Mouse (Mus musculus) liver, embryonic 16.5 days (tissue): Measurements from ENCODE around the gene Cr2. TPM values are rescaled to one million over a fixed set of nuclear protein-coding genes. Genes with fewer than 3 reads are reported as not detected.
"Not testable (repeated sequence)": the region's sequence is repeated elsewhere in the genome, so short reads cannot be mapped to it uniquely, and the experiment has no call there.

Experiments used
- ATAC-seq: fragments of 200-750 bp; cut with Nextera tagmentation; 2 replicates; pipeline ENCODE4 v1.8.0; 2017; ENCODE audit warnings: low read depth, mild to moderate bottlenecking, moderate number of reproducible peaks, moderate library complexity
- H3K27ac ChIP-seq: fragments of 300-500 bp; sonication (generic); 2 replicates; pipeline ENCODE4 v1.5.1; 2014; ENCODE audit warnings: mild to moderate bottlenecking, low read length
- H3K27me3 ChIP-seq: fragments of 300-500 bp; sonication (generic); 2 replicates; pipeline ENCODE4 v1.6.1; 2014; ENCODE audit warnings: low read depth, low read length, mixed read lengths; ENCODE audit not compliant: control insufficient read depth, insufficient read depth
- H3K36me3 ChIP-seq: fragments of 300-500 bp; sonication (generic); 2 replicates; pipeline ENCODE4 v1.6.1; 2014; ENCODE audit warnings: mild to moderate bottlenecking; ENCODE audit not compliant: control insufficient read depth, insufficient read depth
- H3K4me1 ChIP-seq: fragments of 300-500 bp; sonication (generic); 2 replicates; pipeline ENCODE4 v1.6.1; 2014; ENCODE audit warnings: low read depth, low read length, mixed read lengths; ENCODE audit not compliant: control insufficient read depth
- H3K4me2 ChIP-seq: fragments of 300-500 bp; sonication (generic); 2 replicates; pipeline ENCODE4 v1.6.1; 2014; ENCODE audit warnings: low read depth, low read length, mixed read lengths
- H3K4me3 ChIP-seq: fragments of 300-500 bp; sonication (generic); 2 replicates; pipeline ENCODE4 v1.5.1; 2014; ENCODE audit warnings: low read depth, mild to moderate bottlenecking, low read length
- H3K9ac ChIP-seq: fragments of 300-500 bp; sonication (generic); 2 replicates; pipeline ENCODE4 v1.6.1; 2014; ENCODE audit warnings: low read depth, low read length
- H3K9me3 ChIP-seq: fragments of 300-500 bp; sonication (generic); replicated peaks from 2 replicates; pipeline ENCODE4 v1.6.1; 2016; ENCODE audit warnings: low read length; ENCODE audit not compliant: control insufficient read depth
- WGBS: fragments of 180-500 bp; shearing (Covaris S2); extraction: QIAGEN DNeasy Blood & Tissue Kit; methylation state at CpG from one replicate; pipeline ENCODE4 v1.1.7; 2014; ENCODE audit not compliant: insufficient replicate concordance; 5-methylcytosine and 5-hydroxymethylcytosine counted together
- polyA plus RNA-seq: library from polyadenylated mRNA; unstranded; fragments of >200 nt; fragmentation: Nextera tagmentation; extraction: Ambion mirVana; gene quantifications from 2 replicates; pipeline ENCODE4 v1.2.1, GENCODE M21; 2015

Gene Cr2
- 0.11 and 0.13 TPM in 2 replicates for polyA plus RNA-seq

DNA sequence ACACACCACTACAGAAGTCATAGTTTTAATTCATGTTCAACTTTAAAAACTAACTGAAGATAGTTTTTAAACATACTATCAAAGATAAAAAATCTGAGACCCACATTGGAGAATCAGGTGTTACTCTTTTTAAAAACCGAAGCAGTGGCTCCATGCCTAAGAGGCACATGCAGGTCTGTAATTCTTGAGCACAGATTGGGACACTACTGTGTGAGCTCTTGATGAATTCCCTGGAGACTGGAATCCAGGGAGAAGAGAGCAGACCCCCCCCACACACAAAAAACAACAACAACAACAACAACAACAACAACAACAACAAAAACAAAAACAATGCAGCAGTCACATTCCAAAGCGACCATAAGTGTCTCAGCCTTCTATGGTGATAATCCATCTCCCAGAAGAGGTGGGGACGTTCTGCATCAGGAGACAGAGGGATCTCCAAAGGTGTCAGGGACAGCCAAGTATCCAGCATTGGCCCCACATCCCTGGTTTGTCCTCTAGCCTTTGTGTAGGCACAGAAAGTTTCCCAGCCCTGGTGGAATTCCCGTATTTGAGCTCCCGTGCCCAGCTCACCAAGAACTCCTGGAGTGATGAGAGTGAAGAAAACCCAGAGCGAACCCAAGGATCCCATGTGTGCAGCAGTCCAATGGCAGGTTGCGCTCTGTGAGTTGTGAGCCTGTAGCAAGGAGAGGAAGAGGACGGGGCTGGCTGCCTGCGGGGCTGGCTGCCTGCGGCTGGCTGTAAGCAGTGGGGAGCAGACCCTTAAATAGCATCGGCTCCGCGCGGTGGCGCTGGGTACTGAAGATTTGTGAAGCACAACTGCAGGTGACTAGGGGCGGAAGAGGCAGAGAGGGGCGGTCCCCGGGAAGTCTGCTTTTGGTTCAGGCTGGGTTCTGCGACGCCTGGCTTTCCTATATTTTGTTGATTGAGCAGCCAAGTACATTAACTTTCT is at the start of gene Cr2:
Gene Cr2, minus strand, starts transcription at position 737 of the 952 bp plus-strand sequence.
- Histone ChIP-seq H3K36me3 (no peaks in the 10 kb centered on the region), H3K4me3 (no peak within 1 kb of the TSS), H3K27ac (no peak within 1 kb of the TSS), H3K9me3 (no peaks in the 10 kb centered on the region), H3K4me1 (no peaks in the 10 kb centered on the region), H3K27me3 (no peaks in the 10 kb centered on the region), H3K9ac (no peak within 1 kb of the TSS), H3K4me2 (peak within 1 kb of the TSS; percentile 35)
- 7% methylated on average over 20 of the region's 20 CpGs for WGBS
- peak; percentile 64 for ATAC-seq

DNA sequence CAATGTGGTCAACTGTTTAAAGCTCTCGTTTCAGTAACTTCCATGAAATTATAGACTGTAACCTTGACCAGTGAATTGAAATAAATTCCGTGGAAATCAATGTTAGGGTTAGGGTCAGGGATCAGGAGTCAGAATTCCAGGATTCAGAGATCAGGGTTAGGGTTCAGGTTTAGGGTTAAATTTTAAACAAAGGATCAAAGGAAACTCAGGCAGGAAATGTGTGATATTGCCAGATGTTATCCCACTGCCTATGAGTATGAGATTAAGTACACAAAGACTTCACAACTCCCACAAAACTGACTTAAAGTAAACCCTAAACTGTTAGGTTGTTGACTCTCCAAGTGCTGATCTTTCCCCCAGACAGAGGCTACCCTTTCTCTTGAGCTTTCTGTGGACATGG is 45.3 kb upstream of the Cr2 start:
- ATAC-seq: peak; percentile 19; the same call in 1 of the 2 replicates
- Histone ChIP-seq H3K4me1 (no peaks in the 10 kb centered on the region), H3K36me3 (no peaks in the 10 kb centered on the region), H3K4me2 (no peak overlapping the region), H3K27me3 (no peaks in the 10 kb centered on the region), H3K27ac (no peak overlapping the region), H3K9me3 (no peaks in the 10 kb centered on the region), H3K9ac (no peak overlapping the region), H3K4me3 (no peak overlapping the region)
- 42% methylated on average over 2 of the region's 2 CpGs for WGBS

DNA sequence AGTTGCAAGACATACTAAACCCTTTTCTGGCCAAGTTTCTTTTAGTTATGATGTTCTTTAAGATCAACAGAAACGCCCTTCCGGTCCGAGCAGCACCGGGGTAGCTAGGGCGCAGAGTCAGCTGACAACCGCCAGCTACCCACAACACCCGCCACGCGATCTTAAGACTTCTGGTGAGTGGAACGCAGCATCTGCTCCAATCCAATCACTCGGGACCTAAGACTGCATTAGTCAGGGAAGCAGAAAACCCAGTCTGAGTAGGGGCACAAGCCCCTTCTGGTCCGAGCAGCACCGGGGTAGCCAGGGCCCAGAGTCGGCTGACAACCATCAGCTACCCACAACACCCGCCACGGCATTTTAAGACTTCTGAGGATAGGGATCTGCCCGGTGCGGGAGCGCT is 36.3 kb upstream of the Cr2 start:
- not testable (repeated sequence) for H3K4me1 ChIP-seq, H3K9me3 ChIP-seq, H3K4me3 ChIP-seq, H3K27ac ChIP-seq, ATAC-seq, H3K4me2 ChIP-seq, H3K27me3 ChIP-seq, H3K36me3 ChIP-seq, H3K9ac ChIP-seq
- WGBS: 54% methylated on average over 19 of the region's 19 CpGs

DNA sequence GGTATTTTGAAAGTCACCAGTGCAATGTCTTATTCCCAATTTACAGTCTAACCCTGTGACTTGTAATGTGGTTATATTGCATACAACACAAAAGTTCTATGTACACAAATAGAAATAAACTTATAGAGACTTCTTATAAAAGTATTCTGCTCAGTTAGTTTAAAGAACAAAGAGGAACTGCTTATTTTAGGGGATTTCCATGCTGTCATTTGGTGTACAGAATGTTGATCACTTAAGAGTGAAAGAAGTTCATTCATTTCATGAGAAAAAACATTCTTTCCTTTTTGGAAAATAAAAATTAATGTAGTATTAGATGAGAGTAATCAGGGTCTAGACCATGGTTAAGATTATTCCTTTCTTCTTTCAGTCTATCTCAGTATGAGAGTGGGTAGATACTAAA is 8.2 kb upstream of the Cr2 start:
- Histone ChIP-seq H3K4me2 (no peak overlapping the region), H3K9me3 (no peaks in the 10 kb centered on the region), H3K27ac (no peak overlapping the region), H3K9ac (no peak overlapping the region), H3K27me3 (no peaks in the 10 kb centered on the region), H3K36me3 (no peaks in the 10 kb centered on the region), H3K4me1 (no peaks in the 10 kb centered on the region), H3K4me3 (no peak overlapping the region)
- ATAC-seq: no peak

DNA sequence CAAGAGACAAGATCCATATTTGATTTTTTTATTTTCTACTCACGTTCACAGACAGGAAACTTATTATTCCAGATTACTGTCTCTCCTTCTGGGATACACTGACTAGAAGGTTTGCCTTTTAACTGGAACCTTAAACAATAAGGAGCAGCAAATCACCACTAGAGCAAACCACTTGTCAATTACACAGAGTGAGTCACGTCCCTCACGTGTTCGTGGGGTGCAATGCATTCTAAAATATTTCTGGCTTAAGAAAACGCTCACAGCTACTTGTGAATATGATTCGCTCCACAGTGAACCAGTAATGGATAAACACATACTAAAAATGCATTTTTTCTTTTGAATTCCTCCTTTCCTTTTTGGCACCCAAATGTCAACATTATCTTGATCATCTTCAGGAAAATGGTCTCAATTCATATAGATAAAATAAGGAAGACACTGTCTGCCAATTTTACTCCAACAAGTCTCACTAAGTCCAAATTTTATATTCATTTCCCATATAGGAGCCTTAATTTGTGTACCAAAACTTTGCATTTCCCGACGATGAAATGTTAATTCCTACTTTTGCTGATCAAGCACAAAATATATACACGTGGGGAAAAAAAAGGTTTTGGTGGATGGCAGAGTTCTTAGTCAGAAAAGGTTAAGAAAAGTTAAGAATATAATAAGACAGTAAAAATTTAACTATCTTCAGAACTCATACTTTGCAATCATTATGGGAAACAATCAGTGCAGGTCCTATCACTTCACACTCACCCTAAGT is 11.3 kb downstream of the Cr2 start:
- Histone ChIP-seq H3K36me3 (no peaks in the 10 kb centered on the region), H3K4me2 (no peak overlapping the region), H3K9me3 (no peaks in the 10 kb centered on the region), H3K27me3 (no peaks in the 10 kb centered on the region), H3K4me1 (no peaks in the 10 kb centered on the region), H3K9ac (no peak overlapping the region), H3K27ac (no peak overlapping the region), H3K4me3 (no peak overlapping the region)
- no peak for ATAC-seq
- WGBS: 57% methylated on average over 9 of the region's 9 CpGs

DNA sequence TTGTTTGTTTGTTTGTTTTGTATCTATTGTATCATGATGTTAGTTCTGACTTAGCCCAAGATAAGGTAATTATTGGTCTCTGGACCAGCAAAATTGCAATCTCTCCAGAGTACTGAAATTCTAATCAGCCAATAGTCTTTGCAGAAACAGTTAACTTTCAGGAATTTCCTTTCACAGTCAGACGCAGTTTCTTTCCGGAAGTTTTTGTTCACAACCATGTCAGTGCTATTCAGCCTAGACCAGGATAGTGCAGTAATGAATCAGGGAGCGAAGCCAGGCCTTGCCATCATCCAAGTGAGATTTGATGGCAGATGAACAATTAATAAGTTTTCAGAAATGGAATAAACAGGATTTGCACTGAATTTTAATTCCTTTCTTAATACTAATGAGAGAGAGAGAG is 44.4 kb downstream of the Cr2 start:
- peak overlapping the region; percentile 98 for H3K27ac ChIP-seq
- WGBS: 31% methylated on average over 3 of the region's 3 CpGs
- peak overlapping the region; percentile 83 for H3K4me3 ChIP-seq
- H3K4me1 ChIP-seq: peaks cover 3% of the 10 kb centered on the region; the same call in 1 of the 2 replicates
- no peaks in the 10 kb centered on the region for H3K27me3 ChIP-seq
- H3K9ac ChIP-seq: peak overlapping the region; percentile 94
- no peak for ATAC-seq
- peaks cover 11% of the 10 kb centered on the region for H3K36me3 ChIP-seq
- no peaks in the 10 kb centered on the region for H3K9me3 ChIP-seq
- peak overlapping the region; percentile 63 for H3K4me2 ChIP-seq

DNA sequence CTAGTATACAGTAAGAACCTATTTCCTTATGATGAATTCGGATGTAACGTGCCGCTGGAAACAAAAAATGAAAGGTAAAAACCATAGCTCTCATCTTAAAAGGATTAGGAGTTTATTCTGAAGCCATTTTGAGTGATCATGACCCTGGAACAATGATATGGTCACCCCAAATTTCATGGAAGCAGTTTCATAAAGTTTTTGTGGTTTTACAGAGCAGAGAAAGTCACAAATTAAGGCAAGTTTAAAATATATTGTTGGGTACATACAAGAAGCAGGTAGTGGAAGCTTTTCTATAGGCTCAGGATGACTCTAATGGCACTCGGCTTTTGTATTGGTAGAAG is 44.9 kb downstream of the Cr2 start:
- peak overlapping the region; percentile 83 for H3K4me3 ChIP-seq
- ATAC-seq: no peak
- peak overlapping the region; percentile 98 for H3K27ac ChIP-seq
- H3K4me1 ChIP-seq: peaks cover 3% of the 10 kb centered on the region; the same call in 1 of the 2 replicates
- 10% methylated on average over 4 of the region's 4 CpGs for WGBS
- H3K9ac ChIP-seq: peak overlapping the region; percentile 94
- H3K9me3 ChIP-seq: no peaks in the 10 kb centered on the region
- H3K27me3 ChIP-seq: no peaks in the 10 kb centered on the region
- H3K36me3 ChIP-seq: peaks cover 13% of the 10 kb centered on the region
- peak overlapping the region; percentile 63 for H3K4me2 ChIP-seq

DNA sequence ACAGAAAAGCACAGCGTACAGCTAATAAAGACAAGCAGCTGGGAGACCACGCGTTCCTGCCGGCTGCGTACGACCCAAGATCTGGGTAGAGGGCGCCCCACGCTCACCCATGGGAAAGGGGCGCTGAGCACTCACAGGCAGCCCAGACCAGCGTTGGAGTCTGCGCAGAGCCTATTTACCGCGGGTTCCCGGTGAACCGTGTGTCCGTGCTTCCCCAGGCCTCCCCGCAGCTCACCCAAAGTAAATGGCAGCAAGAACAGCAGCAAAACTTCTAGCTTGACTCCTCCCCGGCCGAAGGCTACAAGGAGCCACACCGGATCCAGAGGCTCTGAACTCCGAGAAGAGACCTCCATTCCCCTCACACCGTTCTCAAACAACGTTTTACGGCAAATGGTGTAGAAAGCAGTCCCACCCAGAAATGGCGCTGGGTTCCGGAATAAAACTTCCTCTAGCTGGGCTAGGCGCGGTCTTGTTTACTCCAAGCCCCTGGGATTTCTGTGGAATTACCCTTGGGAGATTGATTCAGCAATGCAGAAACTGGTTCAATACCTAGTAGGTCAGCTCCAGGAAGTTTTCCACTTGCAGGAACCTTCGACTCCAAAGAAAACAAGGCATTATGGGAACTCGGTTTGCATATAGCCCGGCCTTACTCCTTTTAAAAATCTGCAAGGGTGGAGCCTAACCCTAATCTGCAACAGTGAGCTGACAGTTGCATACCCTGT is 45.4 kb downstream of the Cr2 start, which contains the start of gene Cr1l:
Gene Cr1l, minus strand, starts transcription at position 634 of the 722 bp plus-strand sequence.
- Histone ChIP-seq H3K9me3 (no peaks in the 10 kb centered on the region), H3K27ac (peak within 1 kb of the TSS; percentile 98), H3K4me3 (peak within 1 kb of the TSS; percentile 83), H3K27me3 (no peaks in the 10 kb centered on the region), H3K4me2 (peak within 1 kb of the TSS; percentile 63), H3K4me1 (peaks cover 3% of the 10 kb centered on the region; the same call in 1 of the 2 replicates), H3K36me3 (peaks cover 15% of the 10 kb centered on the region), H3K9ac (peak within 1 kb of the TSS; percentile 94)
- under 1% methylated on average over 31 of the region's 31 CpGs for WGBS
- ATAC-seq: peak; percentile 94
